Mouse (Mus musculus): ENCODE measurements at regions not wholly inside any gene's neighbourhood (a gene's known extent, or its start where the extent isn't known, plus 50 kb on each side); places are given as distances from the start of the nearest gene placed in this dataset.

DNA sequence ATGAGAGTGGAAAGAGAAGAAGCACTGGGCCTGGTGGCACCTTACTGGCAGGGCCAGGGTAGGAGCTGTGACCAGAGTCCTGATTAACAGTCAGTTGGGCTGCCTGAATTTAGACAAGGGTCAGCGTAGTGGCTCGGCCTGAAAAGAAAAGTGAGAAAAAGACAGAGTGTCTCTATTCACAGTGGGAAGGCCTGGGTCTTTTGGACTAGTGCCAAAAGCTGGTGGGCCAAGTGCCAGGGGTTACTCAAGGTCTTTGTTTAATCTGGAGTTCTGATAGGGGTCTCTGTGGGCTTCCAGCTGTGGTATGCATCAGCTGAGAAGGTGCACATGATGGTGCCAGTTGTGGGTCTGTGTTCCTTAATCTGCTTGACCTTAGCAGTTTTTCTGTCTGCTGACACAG is 2129.4 kb upstream of the Pcdh20 start:
- H3K36me3 ChIP-seq (ENCODE audit: poor library complexity, severe bottlenecking), result no peaks in the 10 kb centered on the region
- H3K4me2 ChIP-seq, result no peak overlapping the region
- no peak overlapping the region for H3K4me3 ChIP-seq
- H3K4me1 ChIP-seq, result peaks cover 6% of the 10 kb centered on the region; the same call in 1 of the 2 replicates
- H3K27ac ChIP-seq, result no peak overlapping the region
- H3K27me3 ChIP-seq, result no peaks in the 10 kb centered on the region
- 13% methylated on average over 2 of the region's 2 CpGs for WGBS
- no peak overlapping the region for H3K9ac ChIP-seq
- H3K9me3 ChIP-seq (replicated peaks), result no peaks in the 10 kb centered on the region
- ATAC-seq, result peak; percentile 87

Measured in forebrain, embryonic 13.5 days (tissue).